Mouse (Mus musculus) spleen, adult 2 months (tissue): ENCODE results near the gene Smim13. TPM values are rescaled to one million over a fixed set of nuclear protein-coding genes. Genes with fewer than 3 reads are reported as not detected.

Experiments
- DNase-seq, 2 experiments: peaks; one replicate each; pipeline versions ENCODE4 v3.0.0 to v3.0.0-alpha.2; 2012 to 2021; ENCODE audit warnings: low spot score in 2 of 2, low read depth in 1 of 2
- H3K27ac ChIP-seq: fragments of 200-500 bp; 2 replicates; pipeline ENCODE4 v1.5.1; 2012; ENCODE audit warnings: low read length, inconsistent platforms; ENCODE audit not compliant: insufficient read depth
- H3K27me3 ChIP-seq: fragments of 200-500 bp; 2 replicates; pipeline ENCODE4 v1.6.1; 2012; ENCODE audit warnings: mild to moderate bottlenecking, moderate library complexity, low read length, inconsistent platforms; ENCODE audit not compliant: control insufficient read depth, insufficient read depth
- H3K36me3 ChIP-seq: fragments of 200-500 bp; 2 replicates; pipeline ENCODE4 v1.6.1; 2012; ENCODE audit warnings: mild to moderate bottlenecking, low read length, inconsistent platforms; ENCODE audit not compliant: control insufficient read depth, insufficient read depth
- H3K4me1 ChIP-seq: fragments of 200-500 bp; 2 replicates; pipeline ENCODE4 v1.6.1; 2011; ENCODE audit warnings: inconsistent platforms; ENCODE audit not compliant: control insufficient read depth, insufficient read depth, insufficient read length
- H3K4me3 ChIP-seq: fragments of 200-500 bp; 2 replicates; pipeline ENCODE4 v1.5.1; 2011; ENCODE audit warnings: mild to moderate bottlenecking, inconsistent platforms; ENCODE audit not compliant: insufficient read depth, insufficient read length; ENCODE audit errors: extremely low read depth
- CTCF ChIP-seq: fragments of 200-500 bp; IDR thresholded peaks from 2 replicates; pipeline ENCODE4 v1.5.1; 2011; ENCODE audit warnings: mild to moderate bottlenecking, inconsistent platforms; ENCODE audit not compliant: insufficient read depth, insufficient read length, insufficient replicate concordance; ENCODE audit errors: extremely low read depth
- POLR2A ChIP-seq: fragments of 200-500 bp; IDR thresholded peaks from 2 replicates; pipeline ENCODE4 v1.6.1; 2011; ENCODE audit warnings: low read depth, low read length, inconsistent platforms
- WGBS: fragments of 180-500 bp; shearing (Covaris S2); methylation state at CpG from one replicate; pipeline ENCODE4 v1.1.7; 2018; 5-methylcytosine and 5-hydroxymethylcytosine counted together
- polyA plus RNA-seq: library from polyadenylated mRNA; depleted of rRNA; stranded (reverse); fragments of >200 nt; gene quantifications from 2 replicates; pipeline ENCODE4 v1.2.3, GENCODE M21; 2012; rRNA removed

Gene Smim13
- polyA plus RNA-seq, 1 experiment, result 2.2 TPM

GRCm38 (mm10) chr13:41300037-41300436 is 50.4 kb downstream of the Smim13 start:
- 69% methylated on average over 4 of the region's 4 CpGs for WGBS
- TF ChIP-seq POLR2A, result no peak
- H3K36me3 ChIP-seq, result no peaks in the 10 kb centered on the region
- H3K4me3 ChIP-seq, result no peak overlapping the region
- no peak for DNase-seq
- H3K27ac ChIP-seq, result no peak overlapping the region
- H3K27me3 ChIP-seq, result no peaks in the 10 kb centered on the region
- H3K4me1 ChIP-seq, result no peaks in the 10 kb centered on the region

- TF ChIP-seq CTCF (peak; percentile 87; the same call in 1 of the 2 replicates), POLR2A (no peak)
- H3K36me3 ChIP-seq, result no peaks in the 10 kb centered on the region
- H3K4me3 ChIP-seq, result no peak overlapping the region
- WGBS, result 58% methylated on average over 10 of the region's 10 CpGs
- H3K27me3 ChIP-seq, result no peaks in the 10 kb centered on the region
- no peaks in the 10 kb centered on the region for H3K4me1 ChIP-seq
- DNase-seq, result peak; percentile 59 to 77
- no peak overlapping the region for H3K27ac ChIP-seq
Observed at GRCm38 (mm10) chr13:41302716-41303115, 53.1 kb downstream of the Smim13 start.

GRCm38 (mm10) chr13:41320749-41321148 is 71.1 kb downstream of the Smim13 start:
- no peak for TF ChIP-seq CTCF
- TF ChIP-seq POLR2A, result no peak
- H3K4me1 ChIP-seq, result no peaks in the 10 kb centered on the region
- no peak overlapping the region for H3K4me3 ChIP-seq
- no peak overlapping the region for H3K27ac ChIP-seq
- no peaks in the 10 kb centered on the region for H3K27me3 ChIP-seq
- WGBS, result 93% methylated on average over 5 of the region's 5 CpGs
- no peak for DNase-seq
- H3K36me3 ChIP-seq, result peaks cover 31% of the 10 kb centered on the region

GRCm38 (mm10) chr13:41321433-41321832 is 71.8 kb downstream of the Smim13 start:
- TF ChIP-seq CTCF (no peak), POLR2A (no peak)
- H3K27me3 ChIP-seq, result no peaks in the 10 kb centered on the region
- peaks cover 25% of the 10 kb centered on the region for H3K36me3 ChIP-seq
- H3K4me1 ChIP-seq, result no peaks in the 10 kb centered on the region
- WGBS, result 76% methylated on average over 3 of the region's 3 CpGs
- DNase-seq, result no peak
- no peak overlapping the region for H3K27ac ChIP-seq
- no peak overlapping the region for H3K4me3 ChIP-seq

GRCm38 (mm10) chr13:41324631-41325030 is 75.0 kb downstream of the Smim13 start:
- H3K36me3 ChIP-seq, result peaks cover 12% of the 10 kb centered on the region
- no peak overlapping the region for H3K27ac ChIP-seq
- WGBS, result 86% methylated on average over 4 of the region's 4 CpGs
- H3K27me3 ChIP-seq, result no peaks in the 10 kb centered on the region
- peaks cover 8% of the 10 kb centered on the region for H3K4me1 ChIP-seq
- no peak overlapping the region for H3K4me3 ChIP-seq
- DNase-seq, result no peak
- TF ChIP-seq CTCF (no peak), POLR2A (no peak)

- 95% methylated on average over 4 of the region's 4 CpGs for WGBS
- Histone ChIP-seq H3K27me3 (no peaks in the 10 kb centered on the region), H3K27ac (no peak overlapping the region)
Observed at GRCm38 (mm10) chr13:41325346-41325745, 75.7 kb downstream of the Smim13 start.

GRCm38 (mm10) chr13:41326134-41326533 is 76.5 kb downstream of the Smim13 start:
- H3K27me3 ChIP-seq, result no peaks in the 10 kb centered on the region

More at GRCm38 (mm10) chr13:41325346-41325745, 75.7 kb downstream of the Smim13 start:
- no peak for DNase-seq
- Histone ChIP-seq H3K4me1 (peaks cover 8% of the 10 kb centered on the region), H3K36me3 (peaks cover 13% of the 10 kb centered on the region), H3K4me3 (no peak overlapping the region)
- no peak for TF ChIP-seq CTCF
- no peak for TF ChIP-seq POLR2A

More at GRCm38 (mm10) chr13:41326134-41326533, 76.5 kb downstream of the Smim13 start:
- DNase-seq, result no peak
- TF ChIP-seq POLR2A, result no peak
- TF ChIP-seq CTCF, result no peak
- Histone ChIP-seq H3K4me3 (no peak overlapping the region), H3K27ac (no peak overlapping the region), H3K4me1 (peaks cover 8% of the 10 kb centered on the region), H3K36me3 (peaks cover 13% of the 10 kb centered on the region)
- 81% methylated on average over 4 of the region's 4 CpGs for WGBS

Other genes starting within 250 kb of the Smim13 start
- 36.2 and 44.5 TPM in 2 replicates for gene Pak1ip1, start 248.8 kb upstream of the Smim13 start, polyA plus RNA-seq
- gene Tmem14c, start 233.6 kb upstream of the Smim13 start, polyA plus RNA-seq, result 82.3 and 88.8 TPM in 2 replicates
- gene Mak, start 170.1 kb upstream of the Smim13 start, polyA plus RNA-seq, result not detected in 2 replicates
- gene Gcm2, start 138.8 kb upstream of the Smim13 start, polyA plus RNA-seq, result 0.15 and 0.26 TPM in 2 replicates
- not detected in 2 replicates for gene Sycp2l, start 135.5 kb upstream of the Smim13 start, polyA plus RNA-seq
- gene Elovl2, start 29.4 kb upstream of the Smim13 start, polyA plus RNA-seq, result 0.04 and 0.07 TPM in 2 replicates
- not detected in 2 replicates for gene Gm17364, start 24.1 kb downstream of the Smim13 start, polyA plus RNA-seq
- gene Nedd9, start 237.5 kb downstream of the Smim13 start, polyA plus RNA-seq, result 45.3 and 48.4 TPM in 2 replicates